Mouse (Mus musculus) heart, embryonic 14.5 days (tissue): Measurements from ENCODE around the gene Nudt4. TPM values are rescaled to one million over a fixed set of nuclear protein-coding genes. Genes with fewer than 3 reads are reported as not detected.
"Not testable (repeated sequence)": the region's sequence is repeated elsewhere in the genome, so short reads cannot be mapped to it uniquely, and the experiment has no call there.

Experiments used
- ATAC-seq: fragments of 200-750 bp; cut with Nextera tagmentation; 2 replicates; pipeline ENCODE4 v1.8.0; 2017; ENCODE audit warnings: low read depth, moderate TSS enrichment; ENCODE audit not compliant: insufficient number of reproducible peaks, insufficient read depth, low FRiP score
- H3K27ac ChIP-seq, 2 experiments: fragments of 200-500 bp in 1 of 2; fragments of 300-500 bp in 1 of 2; sonication (generic) in 1 of 2; replicated peaks in 1 of 2; 2 replicates each; pipeline ENCODE4 v1.5.1; 2012 to 2014; ENCODE audit warnings: low read depth in 2 of 2, low read length in 2 of 2, control low read depth in 1 of 2, mild to moderate bottlenecking in 1 of 2, mixed read lengths in 1 of 2; ENCODE audit not compliant: control insufficient read depth in 1 of 2, insufficient read depth in 1 of 2
- H3K27me3 ChIP-seq: fragments of 300-500 bp; sonication (generic); 2 replicates; pipeline ENCODE4 v1.6.1; 2014; ENCODE audit warnings: mild to moderate bottlenecking, low read length, control low read depth; ENCODE audit not compliant: control insufficient read depth, insufficient read depth
- H3K36me3 ChIP-seq: fragments of 300-500 bp; sonication (generic); 2 replicates; pipeline ENCODE4 v1.6.1; 2014; ENCODE audit warnings: mild to moderate bottlenecking, control low read depth, low read length, mixed read lengths; ENCODE audit not compliant: control insufficient read depth, insufficient read depth
- H3K4me1 ChIP-seq, 2 experiments: fragments of 200-500 bp in 1 of 2; fragments of 300-500 bp in 1 of 2; sonication (generic) in 1 of 2; 2 replicates each; pipeline ENCODE4 v1.6.1; 2012 to 2014; ENCODE audit warnings: low read length in 2 of 2, control low read depth in 1 of 2, mixed read lengths in 1 of 2; ENCODE audit not compliant: control insufficient read depth in 2 of 2, insufficient read depth in 2 of 2
- H3K4me2 ChIP-seq: fragments of 300-500 bp; sonication (generic); 2 replicates; pipeline ENCODE4 v1.6.1; 2014; ENCODE audit warnings: mild to moderate bottlenecking, low read length
- H3K4me3 ChIP-seq, 2 experiments: fragments of 200-500 bp in 1 of 2; fragments of 300-500 bp in 1 of 2; sonication (generic) in 1 of 2; 2 replicates each; pipeline ENCODE4 v1.5.1; 2012 to 2014; ENCODE audit warnings: low read length in 2 of 2, mild to moderate bottlenecking in 2 of 2, control low read depth in 1 of 2, low read depth in 1 of 2, moderate library complexity in 1 of 2; ENCODE audit not compliant: control insufficient read depth in 1 of 2, insufficient read depth in 1 of 2
- H3K9ac ChIP-seq: fragments of 300-500 bp; sonication (generic); 2 replicates; pipeline ENCODE4 v1.6.1; 2014; ENCODE audit warnings: mild to moderate bottlenecking, low read length
- H3K9me3 ChIP-seq: fragments of 300-500 bp; sonication (generic); 2 replicates; pipeline ENCODE4 v1.6.1; 2016; ENCODE audit warnings: low read length, control low read depth; ENCODE audit not compliant: control insufficient read depth
- WGBS: fragments of 180-500 bp; shearing (Covaris S2); extraction: QIAGEN DNeasy Blood & Tissue Kit; methylation state at CpG from one replicate; pipeline ENCODE4 v1.1.7; 2014; 5-methylcytosine and 5-hydroxymethylcytosine counted together
- polyA plus RNA-seq: library from polyadenylated mRNA; unstranded; fragments of >200 nt; fragmentation: Nextera tagmentation; extraction: Ambion mirVana; gene quantifications from 2 replicates; pipeline ENCODE4 v1.2.1, GENCODE M21; 2014

Nudt4 gene
- polyA plus RNA-seq, 1 experiment from 2014 or later: 101 TPM

DNA sequence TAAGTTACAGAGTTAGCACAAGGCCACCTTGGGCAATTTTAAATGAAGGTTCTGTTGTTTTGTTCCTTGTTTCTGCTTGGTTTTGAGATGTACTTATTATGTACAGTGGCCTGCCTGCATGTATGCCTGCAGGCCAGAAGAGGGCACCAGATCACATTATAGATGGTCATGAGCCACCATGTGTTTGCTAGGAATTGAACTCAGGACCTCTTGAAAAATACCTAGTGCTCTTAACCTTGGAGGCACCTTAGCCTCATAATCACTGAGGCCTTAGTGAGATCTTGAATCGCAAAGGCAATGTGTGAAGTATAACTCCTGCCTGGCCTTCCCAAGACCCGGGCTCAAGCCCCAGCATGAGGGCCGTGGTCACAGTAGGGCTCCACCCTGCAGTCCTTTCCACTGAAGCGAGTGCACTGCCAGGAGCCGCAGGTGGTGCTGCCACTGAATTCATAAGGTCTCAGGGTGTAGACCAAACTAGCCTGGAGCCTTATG lies 6.6 kb downstream of the Nudt4 start:
- WGBS: 93% methylated on average over 5 of the region's 5 CpGs
- no peak overlapping the region for H3K4me2 ChIP-seq
- ATAC-seq: no peak
- H3K9ac ChIP-seq: no peak overlapping the region
- H3K36me3 ChIP-seq: peaks cover 10% of the 10 kb centered on the region
- no peaks in the 10 kb centered on the region for H3K27me3 ChIP-seq
- no peak overlapping the region for H3K27ac ChIP-seq
- no peak overlapping the region for H3K4me3 ChIP-seq
- H3K4me1 ChIP-seq: peaks cover 8 to 39% of the 10 kb centered on the region in 2 experiments
- H3K9me3 ChIP-seq: no peaks in the 10 kb centered on the region

- no peaks in the 10 kb centered on the region for H3K9me3 ChIP-seq
- peaks cover 22% of the 10 kb centered on the region for H3K36me3 ChIP-seq
- H3K4me1 ChIP-seq: peaks cover 8 to 32% of the 10 kb centered on the region in 2 experiments
- H3K4me3 ChIP-seq: no peak overlapping the region
- WGBS: 81% methylated on average over 11 of the region's 11 CpGs
- no peak overlapping the region for H3K27ac ChIP-seq
- peak overlapping the region; percentile 4; the same call in 1 of the 2 replicates for H3K4me2 ChIP-seq
- no peaks in the 10 kb centered on the region for H3K27me3 ChIP-seq
- ATAC-seq: no peak
- H3K9ac ChIP-seq: no peak overlapping the region
Measured at GRCm38 (mm10) chr10:95555866-95556265, 8.1 kb downstream of the Nudt4 start.

GRCm38 (mm10) chr10:95552326-95552725 lies 11.6 kb downstream of the Nudt4 start:
- Histone ChIP-seq H3K4me1 (peaks cover 6 to 11% of the 10 kb centered on the region in 2 experiments), H3K27ac (no peak overlapping the region), H3K4me3 (no peak overlapping the region), H3K4me2 (no peak overlapping the region), H3K9ac (no peak overlapping the region), H3K36me3 (peaks cover 52% of the 10 kb centered on the region), H3K27me3 (no peaks in the 10 kb centered on the region), H3K9me3 (no peaks in the 10 kb centered on the region)
- ATAC-seq: no peak
- 69% methylated on average over 3 of the region's 3 CpGs for WGBS

DNA sequence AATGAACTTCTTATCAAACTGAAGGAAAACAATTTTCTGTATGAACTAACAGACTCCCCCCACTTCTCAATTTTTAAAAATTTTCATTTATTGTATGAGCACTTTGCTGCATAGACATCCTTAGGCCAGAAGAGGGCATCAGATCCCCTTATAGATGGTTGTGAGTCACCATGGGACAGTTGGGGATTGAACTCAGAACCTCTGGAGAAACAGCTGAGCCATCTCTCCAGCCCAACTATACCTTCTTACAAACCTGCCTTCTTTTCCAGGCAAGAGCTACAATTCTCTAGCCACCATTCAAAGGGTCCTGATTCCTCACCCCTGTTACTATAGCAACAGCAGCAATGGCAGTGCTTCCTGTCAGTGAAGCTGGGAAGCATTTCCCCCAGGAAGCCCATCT lies 12.2 kb downstream of the Nudt4 start:
- Histone ChIP-seq H3K9me3 (no peaks in the 10 kb centered on the region), H3K36me3 (peaks cover 56% of the 10 kb centered on the region), H3K27ac (no peak overlapping the region), H3K4me1 (peaks cover 6 to 11% of the 10 kb centered on the region in 2 experiments), H3K4me3 (no peak overlapping the region), H3K4me2 (no peak overlapping the region), H3K9ac (no peak overlapping the region), H3K27me3 (no peaks in the 10 kb centered on the region)
- no peak for ATAC-seq

DNA sequence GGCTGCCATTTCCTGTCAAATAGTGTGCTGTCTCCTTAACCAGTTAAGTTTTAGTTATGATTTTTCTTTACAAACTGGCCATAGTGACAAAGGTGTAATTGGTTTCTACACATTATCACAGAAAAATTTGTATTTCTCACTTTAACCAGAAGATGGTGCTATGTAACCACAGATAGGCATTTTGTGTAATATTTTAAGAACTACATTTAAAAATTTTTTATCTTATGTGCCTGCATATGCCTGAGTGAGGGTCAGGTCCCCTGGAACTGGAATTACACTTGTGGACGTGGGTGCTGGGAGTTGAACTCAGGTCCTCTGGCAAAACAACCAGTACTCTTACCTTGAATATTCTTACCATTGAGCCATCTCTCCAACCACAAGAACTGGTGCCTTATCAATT lies 13.4 kb downstream of the Nudt4 start:
- no peaks in the 10 kb centered on the region; a peak in 1 of 4 replicates for H3K4me1 ChIP-seq
- H3K4me2 ChIP-seq: no peak overlapping the region
- H3K9me3 ChIP-seq: no peaks in the 10 kb centered on the region
- 70% methylated on average over 1 of the region's 1 CpGs for WGBS
- no peak overlapping the region for H3K4me3 ChIP-seq
- ATAC-seq: no peak
- no peak overlapping the region for H3K27ac ChIP-seq
- H3K27me3 ChIP-seq: no peaks in the 10 kb centered on the region
- peaks cover 68% of the 10 kb centered on the region for H3K36me3 ChIP-seq
- H3K9ac ChIP-seq: no peak overlapping the region

- H3K36me3 ChIP-seq: peaks cover 76% of the 10 kb centered on the region
- not testable (repeated sequence) for H3K4me3 ChIP-seq, H3K9ac ChIP-seq, H3K4me2 ChIP-seq, H3K27me3 ChIP-seq, H3K27ac ChIP-seq, H3K4me1 ChIP-seq, H3K9me3 ChIP-seq, ATAC-seq
- 54% methylated on average over 5 of the region's 5 CpGs for WGBS
Measured at GRCm38 (mm10) chr10:95549080-95549479, 14.9 kb downstream of the Nudt4 start.

DNA sequence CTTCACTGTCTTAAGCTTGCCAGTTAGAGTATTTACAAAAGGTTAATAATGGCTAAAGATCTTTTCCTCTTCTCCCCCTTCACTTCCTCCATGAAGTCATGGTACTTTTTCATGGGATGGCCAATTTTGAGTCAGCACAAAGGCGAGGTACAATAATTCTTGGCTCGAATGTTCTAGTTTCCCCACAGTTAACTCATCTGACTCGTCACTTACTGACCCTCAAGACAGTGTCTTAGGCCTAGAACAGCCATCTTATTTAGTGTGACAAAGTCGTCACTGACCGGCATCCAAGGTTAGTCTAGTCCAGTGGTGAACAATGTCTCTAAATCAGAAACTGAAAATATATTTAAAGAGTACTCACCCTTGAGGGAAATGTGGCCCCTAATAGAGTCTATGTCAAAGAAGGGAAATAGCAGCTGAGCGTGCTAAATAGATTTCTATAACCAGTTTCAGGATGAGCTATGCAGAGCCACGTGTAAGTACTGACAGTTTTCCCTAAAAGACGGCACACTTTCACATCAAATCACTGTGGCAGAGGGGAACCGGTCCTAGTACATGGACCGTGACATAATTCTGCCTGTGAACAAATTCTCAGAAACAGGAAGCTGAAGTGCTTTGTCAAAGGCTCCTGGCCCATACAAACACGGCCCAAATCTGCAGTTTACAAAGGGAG lies 15.7 kb downstream of the Nudt4 start:
- Histone ChIP-seq H3K9ac (no peak overlapping the region), H3K27me3 (no peaks in the 10 kb centered on the region), H3K27ac (no peak overlapping the region), H3K4me2 (no peak overlapping the region), H3K36me3 (peaks cover 82% of the 10 kb centered on the region), H3K9me3 (no peaks in the 10 kb centered on the region), H3K4me3 (no peak overlapping the region), H3K4me1 (peaks cover 0 to 2% of the 10 kb centered on the region in 2 experiments; a peak in 2 of 4 replicates)
- no peak for ATAC-seq
- WGBS: 77% methylated on average over 11 of the region's 11 CpGs

DNA sequence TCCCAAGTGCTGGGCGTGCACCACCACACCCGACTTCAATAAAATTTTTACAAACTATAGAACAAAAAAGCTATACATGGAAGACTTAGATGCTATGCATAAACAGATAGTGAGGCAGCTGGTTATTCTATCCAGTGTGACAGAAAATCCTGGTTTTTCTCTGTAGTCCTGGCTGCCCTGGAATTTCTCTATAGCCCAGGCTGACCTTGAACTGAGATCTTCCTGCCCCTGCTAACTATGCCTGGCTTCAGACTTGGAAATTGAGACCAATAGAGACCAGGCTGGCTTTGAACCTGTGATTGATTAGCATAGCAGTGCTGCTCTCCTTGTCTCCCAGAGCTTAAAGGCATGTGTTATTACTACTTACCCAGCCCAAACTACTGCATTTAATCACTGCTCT lies 17.8 kb downstream of the Nudt4 start:
- H3K36me3 ChIP-seq: peaks cover 77% of the 10 kb centered on the region
- 94% methylated on average over 2 of the region's 2 CpGs for WGBS
- H3K9me3 ChIP-seq: no peaks in the 10 kb centered on the region

More for the DNA sequence above, 17.8 kb downstream of the Nudt4 start:
- no peak overlapping the region for H3K27ac ChIP-seq
- no peak overlapping the region for H3K4me3 ChIP-seq
- no peak overlapping the region for H3K9ac ChIP-seq
- ATAC-seq: no peak
- no peak overlapping the region for H3K4me2 ChIP-seq
- no peaks in the 10 kb centered on the region for H3K27me3 ChIP-seq
- H3K4me1 ChIP-seq: peaks cover 0 to 5% of the 10 kb centered on the region in 2 experiments; a peak in 1 of 4 replicates
